Mouse (Mus musculus): ENCODE measurements around the gene Trim67. TPM values are rescaled to one million over a fixed set of nuclear protein-coding genes. Genes with fewer than 3 reads are reported as not detected.

Trim67 gene
- 28.5 and 29.6 TPM in 2 replicates for polyA plus RNA-seq (2015; fragmentation: Nextera tagmentation; extraction: Ambion mirVana)

- Histone ChIP-seq H3K4me1 (replicated peaks) (peaks cover 58% of the 10 kb centered on the region), H3K36me3 (no peaks in the 10 kb centered on the region)
Measured at GRCm38 (mm10) chr8:124792708-124793107, at the start of gene Trim67. TSS of gene Trim67 (plus strand) at chr8:124793092.

DNA sequence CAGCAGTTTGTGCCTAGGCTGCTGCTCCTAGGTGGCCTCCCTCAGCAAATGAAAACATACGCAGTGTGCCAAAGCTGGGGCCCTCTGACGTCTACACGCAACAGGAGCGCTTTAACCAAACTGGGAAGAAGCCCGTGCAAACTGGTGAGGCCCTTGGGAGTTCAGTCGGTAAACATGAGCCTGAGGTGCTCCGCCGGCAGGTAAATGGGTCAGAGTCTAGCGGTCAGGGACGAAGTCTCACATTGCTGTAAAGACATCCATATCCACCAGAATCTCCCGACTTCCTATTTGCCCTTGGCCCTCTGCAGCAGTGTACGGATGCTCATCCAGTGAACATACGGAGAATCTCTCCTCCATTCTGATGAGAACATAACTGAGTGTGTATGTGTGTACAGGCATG, 46.2 kb upstream of the Trim67 start:
- H3K27me3 ChIP-seq = peaks cover 24% of the 10 kb centered on the region
- no peak overlapping the region for H3K9ac ChIP-seq
- no peaks in the 10 kb centered on the region; the same call in 1 of the 2 replicates for H3K9me3 ChIP-seq
- H3K36me3 ChIP-seq = no peaks in the 10 kb centered on the region
- H3K4me1 ChIP-seq (replicated peaks) = peaks cover 9% of the 10 kb centered on the region
- no peak overlapping the region for H3K27ac ChIP-seq (replicated peaks)
- 76% methylated on average over 13 of the region's 13 CpGs for WGBS
- H3K4me2 ChIP-seq = no peak overlapping the region
- no peak for ATAC-seq (ENCODE audit: low FRiP score, low read depth)
- no peak overlapping the region for H3K4me3 ChIP-seq

More at GRCm38 (mm10) chr8:124792708-124793107, at the start of gene Trim67:
- peak within 1 kb of the TSS; percentile 97 for H3K27ac ChIP-seq (replicated peaks)
- peak; percentile 92 for ATAC-seq (ENCODE audit: low FRiP score, low read depth)
- H3K4me3 ChIP-seq = peak within 1 kb of the TSS; percentile 75
- H3K9ac ChIP-seq = peak within 1 kb of the TSS; percentile 86
- H3K27me3 ChIP-seq = no peaks in the 10 kb centered on the region
- WGBS = under 1% methylated on average over 39 of the region's 39 CpGs
- no peaks in the 10 kb centered on the region for H3K9me3 ChIP-seq
- H3K4me2 ChIP-seq = peak within 1 kb of the TSS; percentile 73

GRCm38 (mm10) chr8:124751191-124751590, 41.7 kb upstream of the Trim67 start:
- ATAC-seq (ENCODE audit: low FRiP score, low read depth) = no peak
- peaks cover 46% of the 10 kb centered on the region for H3K27me3 ChIP-seq
- H3K9me3 ChIP-seq = no peaks in the 10 kb centered on the region; the same call in 1 of the 2 replicates
- peak overlapping the region; percentile 89 for H3K4me2 ChIP-seq
- peak overlapping the region; percentile 21; the same call in 1 of the 2 replicates for H3K9ac ChIP-seq
- peak overlapping the region; percentile 47 for H3K4me3 ChIP-seq
- peaks cover 15% of the 10 kb centered on the region for H3K4me1 ChIP-seq (replicated peaks)
- no peaks in the 10 kb centered on the region for H3K36me3 ChIP-seq
- under 1% methylated on average over 31 of the region's 31 CpGs for WGBS
- H3K27ac ChIP-seq (replicated peaks) = no peak overlapping the region

GRCm38 (mm10) chr8:124751709-124752173, 41.2 kb upstream of the Trim67 start, which contains the start of gene Fam89a:
TSS of gene Fam89a (minus strand) at chr8:124751832.
- H3K4me1 ChIP-seq (replicated peaks) = peaks cover 15% of the 10 kb centered on the region
- H3K4me3 ChIP-seq = peak within 1 kb of the TSS; percentile 47
- H3K27me3 ChIP-seq = peaks cover 46% of the 10 kb centered on the region
- H3K9me3 ChIP-seq = no peaks in the 10 kb centered on the region; the same call in 1 of the 2 replicates
- H3K36me3 ChIP-seq = no peaks in the 10 kb centered on the region
- peak within 1 kb of the TSS; percentile 89 for H3K4me2 ChIP-seq
- ATAC-seq (ENCODE audit: low FRiP score, low read depth) = peak; percentile 29; the same call in 1 of the 2 replicates
- under 1% methylated on average over 40 of the region's 41 CpGs for WGBS
- H3K27ac ChIP-seq (replicated peaks) = no peak within 1 kb of the TSS
- peak within 1 kb of the TSS; percentile 21; the same call in 1 of the 2 replicates for H3K9ac ChIP-seq

DNA sequence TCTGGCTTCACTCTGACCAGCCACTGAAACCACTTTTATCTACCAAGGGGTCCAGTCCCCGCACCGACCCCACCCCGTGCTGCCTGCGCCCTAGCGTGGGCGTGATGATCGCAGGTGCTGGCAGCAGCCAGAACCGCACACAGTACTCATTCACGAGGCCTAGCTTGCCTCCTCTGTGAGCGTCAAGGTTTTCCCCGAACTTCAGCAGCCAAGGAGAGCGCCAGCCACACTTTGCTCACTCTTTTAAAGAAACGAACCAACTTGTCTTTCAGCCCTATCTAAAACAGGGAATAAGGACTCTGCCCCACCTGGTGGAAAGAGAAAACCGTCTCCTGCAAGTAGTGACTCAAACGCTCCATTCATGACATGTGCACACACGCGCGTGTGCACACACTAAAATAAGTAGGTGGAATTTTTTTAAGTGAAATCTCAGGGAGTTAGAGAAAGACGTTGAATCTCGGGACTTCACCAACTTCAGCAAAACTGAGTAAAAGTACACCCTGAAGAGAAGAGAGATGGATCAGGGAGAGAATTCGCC, 40.5 kb upstream of the Trim67 start:
- H3K4me2 ChIP-seq = peak overlapping the region; percentile 89; the same call in 1 of the 2 replicates
- no peaks in the 10 kb centered on the region; the same call in 1 of the 2 replicates for H3K9me3 ChIP-seq
- H3K4me3 ChIP-seq = no peak overlapping the region
- ATAC-seq (ENCODE audit: low FRiP score, low read depth) = no peak
- 36% methylated on average over 21 of the region's 21 CpGs for WGBS
- H3K36me3 ChIP-seq = no peaks in the 10 kb centered on the region
- no peak overlapping the region for H3K9ac ChIP-seq
- no peak overlapping the region for H3K27ac ChIP-seq (replicated peaks)
- peaks cover 46% of the 10 kb centered on the region for H3K27me3 ChIP-seq
- H3K4me1 ChIP-seq (replicated peaks) = peaks cover 15% of the 10 kb centered on the region

- Histone ChIP-seq H3K27ac (replicated peaks) (no peak overlapping the region), H3K27me3 (peaks cover 45% of the 10 kb centered on the region), H3K4me3 (no peak overlapping the region), H3K4me1 (replicated peaks) (peaks cover 15% of the 10 kb centered on the region), H3K4me2 (no peak overlapping the region), H3K9ac (no peak overlapping the region), H3K36me3 (no peaks in the 10 kb centered on the region), H3K9me3 (no peaks in the 10 kb centered on the region)
- 19% methylated on average over 11 of the region's 11 CpGs for WGBS
- peak; percentile 60; the same call in 1 of the 2 replicates for ATAC-seq (ENCODE audit: low FRiP score, low read depth)
Measured at GRCm38 (mm10) chr8:124754101-124754791, 38.6 kb upstream of the Trim67 start.

- ATAC-seq (ENCODE audit: low FRiP score, low read depth) = no peak
- Histone ChIP-seq H3K27ac (replicated peaks) (no peak overlapping the region), H3K9ac (no peak overlapping the region), H3K4me2 (no peak overlapping the region), H3K9me3 (no peaks in the 10 kb centered on the region), H3K4me3 (no peak overlapping the region), H3K4me1 (replicated peaks) (peaks cover 15% of the 10 kb centered on the region), H3K27me3 (peaks cover 40% of the 10 kb centered on the region), H3K36me3 (no peaks in the 10 kb centered on the region)
- WGBS = 50% methylated on average over 4 of the region's 4 CpGs
Measured at GRCm38 (mm10) chr8:124754792-124755190, 38.1 kb upstream of the Trim67 start.

- ATAC-seq (ENCODE audit: low FRiP score, low read depth) = no peak
- Histone ChIP-seq H3K4me3 (no peak overlapping the region), H3K4me1 (replicated peaks) (peaks cover 15% of the 10 kb centered on the region), H3K9ac (no peak overlapping the region), H3K27me3 (peaks cover 33% of the 10 kb centered on the region), H3K9me3 (no peaks in the 10 kb centered on the region), H3K36me3 (no peaks in the 10 kb centered on the region), H3K4me2 (no peak overlapping the region), H3K27ac (replicated peaks) (no peak overlapping the region)
- WGBS = 88% methylated on average over 8 of the region's 8 CpGs
Measured at GRCm38 (mm10) chr8:124755481-124755880, 37.4 kb upstream of the Trim67 start.

- 73% methylated on average over 2 of the region's 2 CpGs for WGBS
- Histone ChIP-seq H3K4me3 (no peak overlapping the region), H3K27me3 (peaks cover 26% of the 10 kb centered on the region), H3K9me3 (no peaks in the 10 kb centered on the region), H3K9ac (no peak overlapping the region), H3K4me1 (replicated peaks) (peaks cover 11% of the 10 kb centered on the region), H3K27ac (replicated peaks) (no peak overlapping the region), H3K36me3 (no peaks in the 10 kb centered on the region), H3K4me2 (no peak overlapping the region)
- no peak for ATAC-seq (ENCODE audit: low FRiP score, low read depth)
Measured at GRCm38 (mm10) chr8:124756153-124756552, 36.7 kb upstream of the Trim67 start.

DNA sequence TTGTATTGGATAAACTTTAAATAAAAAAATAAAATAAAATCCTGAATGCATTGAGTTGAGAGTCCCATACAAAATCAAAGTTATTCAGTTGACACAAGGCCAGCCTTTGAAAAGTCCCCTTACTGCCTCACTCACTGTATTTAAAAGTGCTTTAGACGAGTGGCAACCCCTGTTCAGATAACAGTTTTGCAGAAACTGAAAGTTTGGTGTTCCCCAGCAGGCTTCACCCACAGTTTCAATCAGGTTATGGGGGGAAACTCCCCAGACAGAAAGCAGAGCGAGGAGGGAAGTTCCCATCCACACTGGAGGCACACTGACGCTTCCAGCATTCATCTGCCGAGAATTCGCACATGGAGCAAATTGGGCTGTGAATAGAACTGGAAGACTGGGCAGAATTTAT, 36.3 kb upstream of the Trim67 start:
- H3K36me3 ChIP-seq = no peaks in the 10 kb centered on the region
- ATAC-seq (ENCODE audit: low FRiP score, low read depth) = no peak
- no peak overlapping the region for H3K9ac ChIP-seq
- no peak overlapping the region for H3K27ac ChIP-seq (replicated peaks)
- peaks cover 7% of the 10 kb centered on the region for H3K4me1 ChIP-seq (replicated peaks)
- no peak overlapping the region for H3K4me2 ChIP-seq
- H3K9me3 ChIP-seq = no peaks in the 10 kb centered on the region
- no peak overlapping the region for H3K4me3 ChIP-seq
- H3K27me3 ChIP-seq = peaks cover 22% of the 10 kb centered on the region
- 69% methylated on average over 5 of the region's 5 CpGs for WGBS

DNA sequence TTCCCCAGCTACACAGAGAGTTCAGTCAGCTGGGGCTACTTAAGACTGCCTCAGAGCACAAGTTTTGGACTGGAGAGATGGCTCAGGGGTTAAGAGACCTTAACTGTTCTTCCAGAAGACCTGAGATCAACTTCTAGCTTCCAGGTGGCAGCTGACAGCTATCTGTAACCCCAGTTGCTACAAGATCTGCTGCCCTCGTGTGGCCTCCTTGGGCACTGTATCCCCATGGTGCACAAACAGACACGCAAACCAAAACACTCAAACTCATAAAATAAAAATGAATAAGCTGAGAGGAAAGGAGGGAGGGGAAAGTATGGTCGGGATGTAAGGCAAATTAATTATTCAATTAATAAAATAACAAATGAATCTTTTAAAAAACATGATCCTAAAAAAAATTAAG, 34.3 kb upstream of the Trim67 start:
- Histone ChIP-seq H3K27ac (replicated peaks) (no peak overlapping the region), H3K4me1 (replicated peaks) (no peaks in the 10 kb centered on the region), H3K4me2 (no peak overlapping the region), H3K27me3 (peaks cover 4% of the 10 kb centered on the region; the same call in 1 of the 2 replicates), H3K9ac (no peak overlapping the region), H3K9me3 (no peaks in the 10 kb centered on the region), H3K4me3 (no peak overlapping the region), H3K36me3 (no peaks in the 10 kb centered on the region)
- no peak for ATAC-seq (ENCODE audit: low FRiP score, low read depth)
- WGBS = 40% methylated on average over 3 of the region's 3 CpGs

DNA sequence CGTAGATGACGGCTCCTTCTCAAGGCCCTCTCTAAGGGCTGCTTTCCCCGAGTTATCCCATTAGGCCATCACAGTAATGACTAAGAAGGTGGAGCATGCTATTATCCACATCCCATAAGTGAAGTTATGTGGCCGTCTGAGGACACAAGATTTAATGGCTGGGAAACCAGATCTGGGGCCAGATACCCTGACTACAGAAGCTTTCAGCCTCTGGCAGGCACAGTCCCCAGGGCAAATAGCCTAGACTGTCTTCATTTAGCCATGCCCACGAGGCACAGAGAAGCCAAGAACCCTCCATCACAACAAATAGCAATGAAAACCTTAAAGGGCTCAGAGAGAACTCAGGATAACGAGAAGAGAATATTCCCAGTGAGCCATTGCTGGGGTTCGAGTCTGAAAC, 29.8 kb upstream of the Trim67 start:
- WGBS = 70% methylated on average over 7 of the region's 7 CpGs
- H3K9me3 ChIP-seq = no peaks in the 10 kb centered on the region
- no peaks in the 10 kb centered on the region for H3K4me1 ChIP-seq (replicated peaks)
- H3K27ac ChIP-seq (replicated peaks) = no peak overlapping the region
- no peak overlapping the region for H3K4me3 ChIP-seq
- H3K4me2 ChIP-seq = no peak overlapping the region
- no peak for ATAC-seq (ENCODE audit: low FRiP score, low read depth)
- no peak overlapping the region for H3K9ac ChIP-seq
- H3K27me3 ChIP-seq = no peaks in the 10 kb centered on the region
- no peaks in the 10 kb centered on the region for H3K36me3 ChIP-seq
